Mouse (Mus musculus) heart, embryonic 16.5 days (tissue): Measurements from ENCODE around the gene Tmem117. TPM values are rescaled to one million over a fixed set of nuclear protein-coding genes. Genes with fewer than 3 reads are reported as not detected.

Experiments used
- ATAC-seq: fragments of 200-750 bp; cut with Nextera tagmentation; replicated peaks from 2 replicates; pipeline ENCODE4 v1.8.0; 2017; ENCODE audit warnings: moderate number of reproducible peaks; ENCODE audit not compliant: insufficient read depth, low FRiP score; ENCODE audit errors: extremely low read depth
- H3K27ac ChIP-seq: fragments of 300-500 bp; sonication (generic); 2 replicates; pipeline ENCODE4 v1.5.1; 2014; ENCODE audit warnings: mild to moderate bottlenecking, low read length, control low read depth, moderate library complexity
- H3K27me3 ChIP-seq: fragments of 300-500 bp; sonication (generic); 2 replicates; pipeline ENCODE4 v1.6.1; 2014; ENCODE audit warnings: low read length, mixed read lengths; ENCODE audit not compliant: control insufficient read depth, insufficient read depth
- H3K36me3 ChIP-seq: fragments of 300-500 bp; sonication (generic); 2 replicates; pipeline ENCODE4 v1.6.1; 2014; ENCODE audit not compliant: control insufficient read depth, insufficient read depth
- H3K4me1 ChIP-seq: fragments of 300-500 bp; sonication (generic); 2 replicates; pipeline ENCODE4 v1.6.1; 2014; ENCODE audit warnings: low read length, mixed read lengths; ENCODE audit not compliant: control insufficient read depth, insufficient read depth
- H3K4me2 ChIP-seq: fragments of 300-500 bp; sonication (generic); 2 replicates; pipeline ENCODE4 v1.6.1; 2014; ENCODE audit warnings: low read depth, mild to moderate bottlenecking, control low read depth, low read length
- H3K4me3 ChIP-seq: fragments of 300-500 bp; sonication (generic); 2 replicates; pipeline ENCODE4 v1.5.1; 2014; ENCODE audit warnings: mild to moderate bottlenecking, control low read depth, low read length
- H3K9ac ChIP-seq: fragments of 300-500 bp; sonication (generic); 2 replicates; pipeline ENCODE4 v1.6.1; 2014; ENCODE audit warnings: low read length, control low read depth
- H3K9me3 ChIP-seq: fragments of 300-500 bp; sonication (generic); replicated peaks from 2 replicates; pipeline ENCODE4 v1.6.1; 2016; ENCODE audit warnings: low read length; ENCODE audit not compliant: control insufficient read depth
- WGBS: fragments of 180-500 bp; shearing (Covaris S2); extraction: QIAGEN DNeasy Blood & Tissue Kit; methylation state at CpG from one replicate; pipeline ENCODE4 v1.1.7; 2014; 5-methylcytosine and 5-hydroxymethylcytosine counted together
- polyA plus RNA-seq: library from polyadenylated mRNA; unstranded; fragments of >200 nt; fragmentation: Nextera tagmentation; extraction: Ambion mirVana; gene quantifications from 2 replicates; pipeline ENCODE4 v1.2.1, GENCODE M21; 2015

Gene Tmem117
- polyA plus RNA-seq, 1 experiment from 2014 or later: 2.6 TPM

- ATAC-seq: no peak
- H3K27ac ChIP-seq: no peak overlapping the region
- H3K4me3 ChIP-seq: no peak overlapping the region
- 68% methylated on average over 13 of the region's 13 CpGs for WGBS
- no peaks in the 10 kb centered on the region for H3K36me3 ChIP-seq
- H3K27me3 ChIP-seq: no peaks in the 10 kb centered on the region
- peaks cover 10% of the 10 kb centered on the region; the same call in 1 of the 2 replicates for H3K4me1 ChIP-seq
- H3K9ac ChIP-seq: no peak overlapping the region
- no peaks in the 10 kb centered on the region for H3K9me3 ChIP-seq
- H3K4me2 ChIP-seq: no peak overlapping the region
These were observed 23.2 kb downstream of the Tmem117 start for GRCm38 (mm10) chr15:94651969-94652842.

GRCm38 (mm10) chr15:94652843-94653206, 23.8 kb downstream of the Tmem117 start:
- H3K4me3 ChIP-seq: no peak overlapping the region

GRCm38 (mm10) chr15:94655811-94656323, 26.8 kb downstream of the Tmem117 start:
- no peaks in the 10 kb centered on the region for H3K36me3 ChIP-seq
- no peaks in the 10 kb centered on the region for H3K9me3 ChIP-seq
- no peak overlapping the region for H3K4me2 ChIP-seq
- H3K4me1 ChIP-seq: peaks cover 4% of the 10 kb centered on the region; the same call in 1 of the 2 replicates
- 63% methylated on average over 13 of the region's 13 CpGs for WGBS
- no peak overlapping the region for H3K9ac ChIP-seq
- ATAC-seq: no peak
- H3K27me3 ChIP-seq: no peaks in the 10 kb centered on the region
- no peak overlapping the region for H3K27ac ChIP-seq
- no peak overlapping the region for H3K4me3 ChIP-seq

More at GRCm38 (mm10) chr15:94652843-94653206, 23.8 kb downstream of the Tmem117 start:
- Histone ChIP-seq H3K36me3 (no peaks in the 10 kb centered on the region), H3K9me3 (no peaks in the 10 kb centered on the region), H3K4me1 (peaks cover 10% of the 10 kb centered on the region; the same call in 1 of the 2 replicates), H3K9ac (no peak overlapping the region), H3K27me3 (no peaks in the 10 kb centered on the region), H3K4me2 (no peak overlapping the region), H3K27ac (no peak overlapping the region)
- ATAC-seq: no peak
- 68% methylated on average over 3 of the region's 3 CpGs for WGBS

DNA sequence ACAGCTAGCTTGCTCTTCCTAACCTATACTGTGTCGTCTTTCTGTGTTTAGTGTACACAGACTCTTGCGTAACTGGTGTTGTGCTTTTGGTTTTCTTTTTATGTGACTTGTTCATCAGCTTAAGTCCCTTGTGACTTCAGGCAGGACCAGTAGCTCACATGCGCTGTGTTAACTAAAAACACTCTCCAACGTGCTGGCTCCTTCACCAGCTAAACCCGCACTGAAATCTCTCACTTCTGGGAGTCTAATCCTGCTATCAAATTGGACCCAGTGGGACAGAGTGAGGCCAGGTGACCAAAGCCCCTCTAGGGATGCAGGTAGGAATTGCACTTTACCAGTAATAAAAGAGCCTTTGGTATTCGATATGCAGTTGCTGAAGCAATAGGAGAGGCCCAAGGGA, 28.9 kb downstream of the Tmem117 start:
- Histone ChIP-seq H3K4me3 (no peak overlapping the region), H3K9ac (no peak overlapping the region), H3K4me1 (peaks cover 4% of the 10 kb centered on the region; the same call in 1 of the 2 replicates), H3K27me3 (no peaks in the 10 kb centered on the region), H3K4me2 (no peak overlapping the region), H3K27ac (no peak overlapping the region), H3K36me3 (no peaks in the 10 kb centered on the region), H3K9me3 (no peaks in the 10 kb centered on the region)
- no peak for ATAC-seq
- WGBS: 69% methylated on average over 6 of the region's 6 CpGs

DNA sequence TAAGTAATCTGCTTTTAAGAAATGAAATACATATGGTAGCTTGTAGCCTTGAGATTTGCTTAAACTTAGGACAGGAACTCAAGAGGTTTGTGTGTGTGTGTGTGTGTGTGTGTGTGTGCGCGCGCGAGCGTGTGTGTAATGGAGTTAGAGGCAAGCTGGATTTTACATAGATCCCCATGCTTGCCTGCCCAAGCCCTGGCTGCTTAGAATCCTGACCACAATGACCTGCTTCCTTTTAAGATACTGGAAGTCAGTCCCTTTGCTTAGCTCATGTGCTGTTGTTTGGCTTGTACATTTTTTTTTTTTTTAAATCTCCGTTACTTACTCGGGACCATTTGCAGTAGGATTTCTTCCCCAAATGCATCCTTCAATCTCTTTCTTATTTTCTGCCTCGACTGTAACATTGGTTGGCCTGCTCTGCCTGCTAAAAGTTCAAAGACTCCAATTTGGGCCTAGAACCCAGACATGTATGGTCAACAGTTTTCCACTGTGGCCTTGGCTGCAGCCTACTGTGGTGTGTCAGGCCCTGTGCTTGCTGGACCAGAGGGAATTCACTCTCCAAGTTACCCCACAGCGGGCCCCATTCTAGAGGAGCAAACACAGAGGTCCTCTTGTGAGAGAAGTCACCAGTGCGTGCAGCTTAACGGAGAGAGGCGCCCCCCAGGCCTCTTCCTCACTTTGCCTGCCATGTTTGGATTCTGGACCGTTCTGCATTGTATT, 29.5 kb downstream of the Tmem117 start:
- no peak for ATAC-seq
- no peaks in the 10 kb centered on the region for H3K27me3 ChIP-seq
- H3K9ac ChIP-seq: no peak overlapping the region
- H3K27ac ChIP-seq: no peak overlapping the region
- H3K9me3 ChIP-seq: no peaks in the 10 kb centered on the region
- 76% methylated on average over 13 of the region's 13 CpGs for WGBS
- no peak overlapping the region for H3K4me3 ChIP-seq
- no peaks in the 10 kb centered on the region for H3K36me3 ChIP-seq
- no peak overlapping the region for H3K4me2 ChIP-seq
- peaks cover 4% of the 10 kb centered on the region; the same call in 1 of the 2 replicates for H3K4me1 ChIP-seq

- Histone ChIP-seq H3K27ac (no peak overlapping the region), H3K27me3 (no peaks in the 10 kb centered on the region), H3K4me1 (peaks cover 4% of the 10 kb centered on the region; the same call in 1 of the 2 replicates), H3K9me3 (no peaks in the 10 kb centered on the region), H3K36me3 (no peaks in the 10 kb centered on the region), H3K4me3 (no peak overlapping the region), H3K9ac (no peak overlapping the region), H3K4me2 (no peak overlapping the region)
- 65% methylated on average over 6 of the region's 6 CpGs for WGBS
- no peak for ATAC-seq
These were observed 30.0 kb downstream of the Tmem117 start for GRCm38 (mm10) chr15:94659112-94659437.

DNA sequence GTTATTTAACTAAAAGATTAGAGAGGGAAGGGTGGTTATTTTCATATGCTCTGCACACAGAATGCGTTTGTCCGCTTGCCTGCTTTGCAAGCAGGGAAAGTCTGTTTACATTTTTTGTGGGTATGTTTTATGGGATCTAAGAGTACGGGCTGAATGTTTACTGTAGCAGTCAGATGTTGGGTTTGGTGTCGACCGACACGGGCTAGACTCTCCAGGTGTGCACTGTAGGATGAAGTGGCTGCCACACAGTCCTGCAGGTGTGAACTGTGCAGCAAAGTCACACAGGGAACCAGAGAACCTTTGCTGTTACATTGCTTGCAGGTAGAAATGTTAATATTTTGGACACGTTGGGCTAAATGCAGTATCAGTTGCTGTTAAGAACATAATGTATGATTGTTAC, 31.9 kb downstream of the Tmem117 start:
- no peak overlapping the region for H3K4me2 ChIP-seq
- H3K36me3 ChIP-seq: no peaks in the 10 kb centered on the region
- H3K27me3 ChIP-seq: no peaks in the 10 kb centered on the region
- 55% methylated on average over 7 of the region's 7 CpGs for WGBS
- H3K9ac ChIP-seq: no peak overlapping the region
- no peak overlapping the region for H3K4me3 ChIP-seq
- ATAC-seq: no peak
- no peak overlapping the region for H3K27ac ChIP-seq
- no peaks in the 10 kb centered on the region for H3K9me3 ChIP-seq
- H3K4me1 ChIP-seq: peaks cover 2% of the 10 kb centered on the region; the same call in 1 of the 2 replicates

DNA sequence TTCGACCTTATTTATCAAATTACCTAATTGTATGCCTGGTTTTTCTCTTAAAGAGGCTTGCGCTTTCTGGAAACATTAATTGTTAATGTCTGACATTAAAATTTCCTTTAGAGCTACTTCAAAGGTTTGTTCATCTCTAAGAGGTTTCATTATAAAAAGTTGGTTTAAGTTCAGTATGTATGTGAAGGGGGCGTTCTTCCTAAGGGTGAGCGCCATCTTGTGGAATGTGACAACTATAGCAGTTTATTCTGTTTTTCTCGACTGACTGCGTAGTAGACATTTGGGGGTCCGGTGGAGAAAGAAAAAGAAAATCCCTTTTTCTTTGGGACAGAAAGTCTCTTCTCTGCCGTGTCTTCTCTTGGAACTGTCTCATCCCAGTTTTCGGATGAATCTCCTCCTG, 32.4 kb downstream of the Tmem117 start:
- ATAC-seq: no peak
- 0 out of 2 replicates have a peak overlapping the region, but pooled peaks have one; percentile 49 for H3K9ac ChIP-seq
- H3K4me1 ChIP-seq: no peaks in the 10 kb centered on the region
- H3K27me3 ChIP-seq: no peaks in the 10 kb centered on the region
- no peaks in the 10 kb centered on the region for H3K9me3 ChIP-seq
- no peak overlapping the region for H3K27ac ChIP-seq
- peak overlapping the region; percentile 47 for H3K4me2 ChIP-seq
- H3K36me3 ChIP-seq: no peaks in the 10 kb centered on the region
- no peak overlapping the region for H3K4me3 ChIP-seq
- WGBS: 15% methylated on average over 9 of the region's 9 CpGs

- 71% methylated on average over 6 of the region's 6 CpGs for WGBS
- Histone ChIP-seq H3K36me3 (no peaks in the 10 kb centered on the region), H3K9me3 (no peaks in the 10 kb centered on the region), H3K4me2 (no peak overlapping the region), H3K9ac (no peak overlapping the region), H3K27ac (no peak overlapping the region), H3K4me3 (no peak overlapping the region), H3K4me1 (no peaks in the 10 kb centered on the region), H3K27me3 (no peaks in the 10 kb centered on the region)
- no peak for ATAC-seq
These were observed 35.6 kb downstream of the Tmem117 start for GRCm38 (mm10) chr15:94664612-94665011.
